Mouse (Mus musculus): ENCODE data around the gene Ifngr2. TPM values are rescaled to one million over a fixed set of nuclear protein-coding genes. Genes with fewer than 3 reads are reported as not detected.

The Ifngr2 gene
- polyA plus RNA-seq, 1 experiment from 2014 or later, result 106 TPM

GRCm38 (mm10) chr16:91605156-91605555, 58.3 kb downstream of the Ifngr2 start:
- Histone ChIP-seq H3K9ac (no peak overlapping the region), H3K36me3 (replicated peaks; ENCODE audit: control insufficient read depth, insufficient read depth) (no peaks in the 10 kb centered on the region), H3K4me2 (replicated peaks) (no peak overlapping the region), H3K4me1 (replicated peaks; ENCODE audit: control insufficient read depth, insufficient read depth, low read length) (no peaks in the 10 kb centered on the region), H3K9me3 (ENCODE audit: control insufficient read depth, low read length) (no peaks in the 10 kb centered on the region), H3K27me3 (ENCODE audit: control insufficient read depth, insufficient read depth, low read length) (no peaks in the 10 kb centered on the region), H3K4me3 (replicated peaks; ENCODE audit: low read length) (no peak overlapping the region), H3K27ac (no peak overlapping the region)
- DNase-seq (ENCODE audit: low spot score) (no peak), ATAC-seq (ENCODE audit: low FRiP score) (no peak)
- WGBS, result 72% methylated on average over 6 of the region's 6 CpGs

GRCm38 (mm10) chr16:91606958-91607357, 60.1 kb downstream of the Ifngr2 start:
- Histone ChIP-seq H3K9me3 (ENCODE audit: control insufficient read depth, low read length) (no peaks in the 10 kb centered on the region), H3K4me2 (replicated peaks) (no peak overlapping the region), H3K9ac (no peak overlapping the region), H3K4me1 (replicated peaks; ENCODE audit: control insufficient read depth, insufficient read depth, low read length) (no peaks in the 10 kb centered on the region), H3K4me3 (replicated peaks; ENCODE audit: low read length) (no peak overlapping the region), H3K27me3 (ENCODE audit: control insufficient read depth, insufficient read depth, low read length) (no peaks in the 10 kb centered on the region), H3K27ac (no peak overlapping the region), H3K36me3 (replicated peaks; ENCODE audit: control insufficient read depth, insufficient read depth) (no peaks in the 10 kb centered on the region)
- DNase-seq (ENCODE audit: low spot score) (no peak), ATAC-seq (ENCODE audit: low FRiP score) (no peak)
- WGBS, result 94% methylated on average over 8 of the region's 8 CpGs

DNA sequence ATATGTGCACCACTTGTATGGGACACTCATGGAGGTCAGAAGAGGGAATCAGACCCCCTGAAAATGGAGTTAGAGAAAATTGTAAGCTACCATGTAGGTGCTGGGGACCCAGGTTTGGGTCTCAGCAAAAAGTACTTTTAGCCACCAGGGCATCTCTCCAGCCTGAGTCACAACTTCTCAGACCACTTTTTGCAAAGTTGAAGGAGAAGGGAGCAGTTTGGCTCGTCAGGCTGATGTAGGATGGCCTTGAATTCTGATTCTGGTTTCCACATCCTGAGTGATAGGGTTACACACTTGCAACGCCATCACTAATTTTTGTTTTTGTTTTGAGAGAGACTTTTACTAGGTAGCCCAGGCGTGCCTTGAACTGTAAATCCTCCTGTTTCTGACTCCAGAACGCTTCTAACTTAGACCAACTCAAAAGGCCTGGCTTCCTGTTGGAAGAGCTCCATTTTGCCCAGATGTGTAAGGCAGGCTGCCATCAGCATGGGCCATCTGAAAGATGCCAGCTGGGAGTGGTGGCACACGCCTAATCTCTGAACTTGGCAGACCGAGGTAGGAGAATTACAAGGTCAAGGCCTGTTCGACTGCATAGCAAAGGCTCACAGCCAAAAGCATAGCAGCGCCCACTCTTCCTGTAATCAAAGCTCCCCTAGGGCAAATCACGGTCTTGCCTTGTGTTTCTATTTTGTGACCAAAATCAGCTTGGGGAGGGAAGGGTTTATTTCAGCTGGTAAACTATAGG, 62.8 kb downstream of the Ifngr2 start:
- Histone ChIP-seq H3K4me1 (replicated peaks; ENCODE audit: control insufficient read depth, insufficient read depth, low read length) (no peaks in the 10 kb centered on the region), H3K4me2 (replicated peaks) (no peak overlapping the region), H3K27me3 (ENCODE audit: control insufficient read depth, insufficient read depth, low read length) (no peaks in the 10 kb centered on the region), H3K9ac (no peak overlapping the region), H3K36me3 (replicated peaks; ENCODE audit: control insufficient read depth, insufficient read depth) (no peaks in the 10 kb centered on the region), H3K4me3 (replicated peaks; ENCODE audit: low read length) (no peak overlapping the region), H3K9me3 (ENCODE audit: control insufficient read depth, low read length) (no peaks in the 10 kb centered on the region), H3K27ac (no peak overlapping the region)
- DNase-seq (ENCODE audit: low spot score), result peak; percentile 26
- no peak for ATAC-seq (ENCODE audit: low FRiP score)
- WGBS, result 80% methylated on average over 9 of the region's 9 CpGs

GRCm38 (mm10) chr16:91611248-91611647, 64.4 kb downstream of the Ifngr2 start:
- no peak overlapping the region for H3K27ac ChIP-seq
- no peaks in the 10 kb centered on the region for H3K27me3 ChIP-seq (ENCODE audit: control insufficient read depth, insufficient read depth, low read length)
- no peak overlapping the region for H3K4me2 ChIP-seq (replicated peaks)
- no peaks in the 10 kb centered on the region for H3K36me3 ChIP-seq (replicated peaks; ENCODE audit: control insufficient read depth, insufficient read depth)
- WGBS, result 78% methylated on average over 11 of the region's 11 CpGs
- H3K9me3 ChIP-seq (ENCODE audit: control insufficient read depth, low read length), result no peaks in the 10 kb centered on the region
- no peak overlapping the region for H3K4me3 ChIP-seq (replicated peaks; ENCODE audit: low read length)
- no peaks in the 10 kb centered on the region for H3K4me1 ChIP-seq (replicated peaks; ENCODE audit: control insufficient read depth, insufficient read depth, low read length)
- H3K9ac ChIP-seq, result no peak overlapping the region
- DNase-seq (ENCODE audit: low spot score) (no peak), ATAC-seq (ENCODE audit: low FRiP score) (no peak)

DNA sequence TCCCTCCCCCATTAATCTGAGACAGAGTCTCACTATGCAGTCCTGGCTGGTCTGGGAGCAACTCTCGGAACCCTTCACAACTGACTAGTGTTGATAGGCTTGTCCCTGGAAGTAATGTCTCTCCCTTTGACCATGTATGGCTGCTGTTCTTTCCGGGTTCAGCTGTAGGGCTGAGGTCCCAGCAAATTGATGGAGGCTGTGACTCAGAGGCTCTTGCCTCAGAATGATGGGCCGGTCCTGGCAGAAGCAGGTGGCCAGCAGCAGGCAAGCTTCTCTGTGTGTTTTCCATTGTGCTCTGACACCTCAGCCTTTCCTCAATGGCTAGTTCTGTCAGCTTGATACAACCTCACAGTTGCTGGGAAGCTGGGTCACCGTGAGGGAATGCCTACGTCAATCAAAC, 65.7 kb downstream of the Ifngr2 start:
- Histone ChIP-seq H3K9ac (no peak overlapping the region), H3K4me2 (replicated peaks) (no peak overlapping the region), H3K4me3 (replicated peaks; ENCODE audit: low read length) (no peak overlapping the region), H3K9me3 (ENCODE audit: control insufficient read depth, low read length) (no peaks in the 10 kb centered on the region), H3K36me3 (replicated peaks; ENCODE audit: control insufficient read depth, insufficient read depth) (no peaks in the 10 kb centered on the region), H3K4me1 (replicated peaks; ENCODE audit: control insufficient read depth, insufficient read depth, low read length) (no peaks in the 10 kb centered on the region), H3K27ac (no peak overlapping the region), H3K27me3 (ENCODE audit: control insufficient read depth, insufficient read depth, low read length) (no peaks in the 10 kb centered on the region)
- ATAC-seq (ENCODE audit: low FRiP score), result no peak
- no peak for DNase-seq (ENCODE audit: low spot score)
- 68% methylated on average over 5 of the region's 5 CpGs for WGBS

DNA sequence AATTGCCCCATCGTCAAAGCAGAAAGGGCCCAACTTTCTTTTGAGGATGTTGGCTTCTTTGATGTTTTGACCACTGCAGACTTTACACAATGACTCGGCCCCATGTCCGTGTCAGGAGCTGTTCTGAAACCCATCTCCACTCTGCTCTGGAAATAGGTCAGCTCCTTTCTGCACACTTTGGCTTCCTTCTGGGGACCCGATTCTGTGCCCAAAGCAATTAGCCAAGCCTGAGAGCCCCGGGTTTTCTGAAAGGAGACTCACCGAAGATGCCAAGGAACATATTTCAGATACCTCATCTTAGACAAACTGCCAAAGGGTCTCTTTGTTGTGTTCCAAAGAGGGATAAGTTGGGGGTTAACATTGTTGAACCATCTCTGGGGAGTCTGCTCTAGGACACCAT, 67.7 kb downstream of the Ifngr2 start:
- no peaks in the 10 kb centered on the region for H3K9me3 ChIP-seq (ENCODE audit: control insufficient read depth, low read length)
- ATAC-seq (ENCODE audit: low FRiP score), result no peak
- no peaks in the 10 kb centered on the region for H3K27me3 ChIP-seq (ENCODE audit: control insufficient read depth, insufficient read depth, low read length)
- 89% methylated on average over 6 of the region's 6 CpGs for WGBS
- no peak overlapping the region for H3K4me3 ChIP-seq (replicated peaks; ENCODE audit: low read length)
- no peak overlapping the region for H3K9ac ChIP-seq
- no peak overlapping the region for H3K27ac ChIP-seq
- no peak overlapping the region for H3K4me2 ChIP-seq (replicated peaks)
- H3K36me3 ChIP-seq (replicated peaks; ENCODE audit: control insufficient read depth, insufficient read depth), result no peaks in the 10 kb centered on the region
- H3K4me1 ChIP-seq (replicated peaks; ENCODE audit: control insufficient read depth, insufficient read depth, low read length), result peaks cover 4% of the 10 kb centered on the region; the same call in 1 of the 2 replicates
- no peak for DNase-seq (ENCODE audit: low spot score)

Small RNAs within 50 kb of the gene (microRNA-seq; reads per million reads assigned to microRNA genes)
- gene Mir6367, result not detected

Other genes with a start within 250 kb of the Ifngr2 start
- 38.2 and 40.4 TPM in 2 replicates for gene Ifnar2, start 174.3 kb upstream of the Ifngr2 start, polyA plus RNA-seq (2014; fragmentation: Nextera tagmentation; extraction: Ambion mirVana)
- gene Gm21970, start 155.4 kb upstream of the Ifngr2 start, polyA plus RNA-seq (2014; fragmentation: Nextera tagmentation; extraction: Ambion mirVana), result not detected in 2 replicates
- 13.0 and 13.4 TPM in 2 replicates for gene Il10rb, start 140.9 kb upstream of the Ifngr2 start, polyA plus RNA-seq (2014; fragmentation: Nextera tagmentation; extraction: Ambion mirVana)
- gene Ifnar1, start 61.8 kb upstream of the Ifngr2 start, polyA plus RNA-seq (2014; fragmentation: Nextera tagmentation; extraction: Ambion mirVana), result 47.1 and 48.8 TPM in 2 replicates
- gene Tmem50b, start 50.7 kb downstream of the Ifngr2 start, polyA plus RNA-seq (2014; fragmentation: Nextera tagmentation; extraction: Ambion mirVana), result 106 and 127 TPM in 2 replicates
- 5.2 and 6.0 TPM in 2 replicates for gene Dnajc28, start 72.0 kb downstream of the Ifngr2 start, polyA plus RNA-seq (2014; fragmentation: Nextera tagmentation; extraction: Ambion mirVana)
- 55.7 and 58.1 TPM in 2 replicates for gene Gart, start 99.9 kb downstream of the Ifngr2 start, polyA plus RNA-seq (2014; fragmentation: Nextera tagmentation; extraction: Ambion mirVana)
- 125 and 146 TPM in 2 replicates for gene Son, start 100.4 kb downstream of the Ifngr2 start, polyA plus RNA-seq (2014; fragmentation: Nextera tagmentation; extraction: Ambion mirVana)
- 26.4 and 28.1 TPM in 2 replicates for gene Donson, start 141.7 kb downstream of the Ifngr2 start, polyA plus RNA-seq (2014; fragmentation: Nextera tagmentation; extraction: Ambion mirVana)
- gene Cryzl1, start 181.9 kb downstream of the Ifngr2 start, polyA plus RNA-seq (2014; fragmentation: Nextera tagmentation; extraction: Ambion mirVana), result 101 and 111 TPM in 2 replicates
- gene Itsn1, start 182.2 kb downstream of the Ifngr2 start, polyA plus RNA-seq (2014; fragmentation: Nextera tagmentation; extraction: Ambion mirVana), result 61.8 and 67.1 TPM in 2 replicates

Data from hindbrain, embryonic 14.5 days (tissue).